Mouse (Mus musculus): ENCODE measurements around the gene Zwilch.

The Zwilch gene

GRCm38 (mm10) chr9:64110502-64110901, 62.4 kb downstream of the Zwilch start:
- DNase-seq (ENCODE audit: low spot score in 2 of 2): no peak

GRCm38 (mm10) chr9:64105301-64105700, 67.6 kb downstream of the Zwilch start:
- no peak for DNase-seq (ENCODE audit: low spot score in 2 of 2)

GRCm38 (mm10) chr9:64100442-64100841, 72.5 kb downstream of the Zwilch start:
- peak; percentile 59 to 78 for DNase-seq (ENCODE audit: low spot score in 2 of 2)

- no peak for DNase-seq (ENCODE audit: low spot score in 2 of 2)
These were observed 74.6 kb downstream of the Zwilch start for GRCm38 (mm10) chr9:64098282-64098681.

GRCm38 (mm10) chr9:64094083-64094482, 78.8 kb downstream of the Zwilch start:
- DNase-seq (ENCODE audit: low spot score in 2 of 2): no peak

- no peak for DNase-seq (ENCODE audit: low spot score in 2 of 2)
These were observed 83.9 kb downstream of the Zwilch start for GRCm38 (mm10) chr9:64089004-64089403.

- DNase-seq (ENCODE audit: low spot score in 2 of 2): no peak
These were observed 84.6 kb downstream of the Zwilch start for GRCm38 (mm10) chr9:64088346-64088745.

- peak; percentile 70 for DNase-seq (ENCODE audit: low spot score in 2 of 2)
These were observed 85.3 kb downstream of the Zwilch start for GRCm38 (mm10) chr9:64087461-64088235.

Measured in urinary bladder, postnatal 4 days (tissue).